ENCODE assay signal across 22 mouse cellular contexts in genomic region chr13:96680163-96681087, GRCm38 (mm10). TPM values are rescaled to one million over a fixed set of nuclear protein-coding genes. Genes with fewer than 3 reads are reported as not detected.
DNase-seq lines count a peak whose midpoint lies in the region; ATAC-seq and TF ChIP-seq lines count a peak whose summit lies in the region.
"Had no signal": no experiment of that assay in that cellular context is flagged by ENCODE, and none has a peak within 500 bp of the region (broad histone marks: within the 10 kb centered on the region; RNA-seq: fewer than 3 reads in every experiment).

No protein-coding gene starts in this region.

- no peak for DNase-seq in frontal cortex, postnatal 10 days (ENCODE audit: low spot score in 2 of 2)
- DNase-seq in right cerebral cortex, adult 18-20 months: peak; percentile 68
- DNase-seq in right cerebral cortex, postnatal 4 days: no peak
- peak in 1 of 2 experiments; percentile 41 for DNase-seq in left cerebral cortex, adult 2 months (ENCODE audit: extremely low spot score in 1 of 2, low spot score in 2 of 2)
- DNase-seq in telencephalon, adult 2 months (ENCODE audit: low read depth, low spot score): peak; percentile 81
- DNase-seq in thymus, postnatal 36 days: no peak
- DNase-seq in embryo, embryonic 9.5 days (ENCODE audit: extremely low spot score): no peak
- DNase-seq: adrenal gland, postnatal 14 days; B cell, adult 2 months; cerebellum, postnatal 25 days; gastrocnemius, postnatal 25 days; kidney, postnatal 14 days; lung, postnatal 4 days had no signal

- no peak for TF ChIP-seq CTCF in left cerebral cortex, adult 2 months (IDR thresholded peaks at IDR 0.05)

- H3K4me3 ChIP-seq in left cerebral cortex, adult 2 months: no peak overlapping the region
- H3K4me3 ChIP-seq: embryonic facial prominence, embryonic 13.5 days; heart, embryonic 12.5 days; hindbrain, embryonic 10.5 days; neural tube, embryonic 13.5 days; stomach, embryonic 15.5 days had no signal

- intact Hi-C loops in left cerebral cortex, adult 2 months (cut with DNase I): loop anchor here (5.0 kb wide), 1 partner anchor 327 kb away; no protein-coding TSS in a partner anchor

- peak overlapping the region; percentile 58; the same call in 1 of the 2 replicates for H3K27ac ChIP-seq in left cerebral cortex, adult 2 months
- H3K27ac ChIP-seq: embryonic facial prominence, embryonic 13.5 days; hindbrain, embryonic 10.5 days; liver, embryonic 14.5 days; neural tube, embryonic 13.5 days; stomach, embryonic 15.5 days had no signal

- peak; percentile 57 for ATAC-seq in frontal cortex, adult (ENCODE audit: low TSS enrichment)
- ATAC-seq: forebrain, embryonic 14.5 days; midbrain, embryonic 16.5 days had no signal

RNA-seq across cellular contexts. Expression of gene Hmgcr, which starts 9.7 kb away (rescaled TPM):
- total RNA-seq in left cerebral cortex, adult 2 months (2021): 100 to 1,000 TPM; 157 to 159 TPM

Comparison
In these comparisons a context has a peak if more than half of its experiments do, and no peak if none do; other contexts are left out.
1. DNase-seq: peak in right cerebral cortex, adult 18-20 months (single experiment) and telencephalon, adult 2 months (single experiment); none in frontal cortex, postnatal 10 days (0 of 2), right cerebral cortex, postnatal 4 days (single experiment), thymus, postnatal 36 days (0 of 2) and embryo, embryonic 9.5 days (single experiment).